Mouse (Mus musculus): Measurements from ENCODE around the gene Fam129a.

GRCm38 (mm10) chr1:151549794-151550193 is 21.2 kb upstream of the Fam129a start:
- TF ChIP-seq POLR2A (IDR thresholded peaks at IDR 0.05; ENCODE audit: borderline replicate concordance, extremely low read depth, low read depth, low read length) (no peak), CTCF (IDR thresholded peaks at IDR 0.05; ENCODE audit: insufficient read depth, low read length) (no peak)
